11 mouse cellular contexts compared by ENCODE assay signal in genomic region chr11:23140429-23141099, GRCm38 (mm10).
DNase-seq lines count a peak whose midpoint lies in the region; ATAC-seq lines count a peak whose summit lies in the region.
"Had no signal": no experiment of that assay in that cellular context is flagged by ENCODE, and none has a peak within 500 bp of the region (broad histone marks: within the 10 kb centered on the region; RNA-seq: fewer than 3 reads in every experiment).

No protein-coding gene starts in this region.

- 44% methylated on average over 6 of the region's 6 CpGs for WGBS in embryonic facial prominence, embryonic 11.5 days
- WGBS in embryonic facial prominence, embryonic 10.5 days: 46% methylated on average over 6 of the region's 6 CpGs

- no peaks in the 10 kb centered on the region for H3K27me3 ChIP-seq in embryonic facial prominence, embryonic 11.5 days (ENCODE audit: control insufficient read depth, insufficient read depth, low read length)
- no peaks in the 10 kb centered on the region for H3K27me3 ChIP-seq in embryonic facial prominence, embryonic 10.5 days (replicated peaks; ENCODE audit: low read depth, poor library complexity, severe bottlenecking)
- H3K27me3 ChIP-seq: heart, embryonic 13.5 days had no signal

- no peaks in the 10 kb centered on the region for H3K36me3 ChIP-seq in embryonic facial prominence, embryonic 11.5 days (replicated peaks; ENCODE audit: control insufficient read depth, insufficient read depth, low read depth, low read length)
- no peaks in the 10 kb centered on the region for H3K36me3 ChIP-seq in embryonic facial prominence, embryonic 10.5 days (replicated peaks)
- H3K36me3 ChIP-seq: heart, embryonic 13.5 days had no signal

- peak; percentile 33 for DNase-seq in embryonic facial prominence, embryonic 11.5 days (ENCODE audit: low spot score)
- DNase-seq in embryonic facial prominence, embryonic 10.5 days (ENCODE audit: low spot score): no peak
- DNase-seq in lung, postnatal 36 days: peak; percentile 2
- no peak for DNase-seq in lung, postnatal 14 days
- peak; percentile 34 for DNase-seq in mesoderm, embryonic 11.5 days (ENCODE audit: low read depth, low spot score)
- DNase-seq in spleen, adult 18-20 months: no peak
- DNase-seq in testis, postnatal 10 days (ENCODE audit: low spot score): no peak
- no peak for DNase-seq in gastrocnemius, postnatal 10 days
- DNase-seq: cerebellum, adult 9-11 months had no signal

- H3K4me1 ChIP-seq in embryonic facial prominence, embryonic 11.5 days (ENCODE audit: control insufficient read depth, insufficient read depth, low read length): no peaks in the 10 kb centered on the region
- H3K4me1 ChIP-seq in embryonic facial prominence, embryonic 10.5 days: peaks cover 14% of the 10 kb centered on the region
- H3K4me1 ChIP-seq: heart, embryonic 13.5 days had no signal

- H3K4me3 ChIP-seq in embryonic facial prominence, embryonic 11.5 days (ENCODE audit: low read depth, low read length): no peak overlapping the region
- no peak overlapping the region for H3K4me3 ChIP-seq in embryonic facial prominence, embryonic 10.5 days
- H3K4me3 ChIP-seq: heart, embryonic 13.5 days had no signal

- H3K27ac ChIP-seq in embryonic facial prominence, embryonic 11.5 days (replicated peaks; ENCODE audit: low read depth, low read length): no peak overlapping the region
- no peak overlapping the region for H3K27ac ChIP-seq in embryonic facial prominence, embryonic 10.5 days (replicated peaks)
- H3K27ac ChIP-seq: heart, embryonic 13.5 days had no signal

- no peak overlapping the region for H3K9ac ChIP-seq in embryonic facial prominence, embryonic 11.5 days (replicated peaks; ENCODE audit: low read length)
- H3K9ac ChIP-seq: heart, embryonic 13.5 days; lung, embryonic 14.5 days had no signal

- H3K9me3 ChIP-seq in embryonic facial prominence, embryonic 11.5 days (replicated peaks; ENCODE audit: control insufficient read depth, low read length): no peaks in the 10 kb centered on the region
- no peaks in the 10 kb centered on the region for H3K9me3 ChIP-seq in embryonic facial prominence, embryonic 10.5 days
- H3K9me3 ChIP-seq: heart, embryonic 13.5 days had no signal

- ATAC-seq in embryonic facial prominence, embryonic 11.5 days (replicated peaks; ENCODE audit: insufficient number of reproducible peaks, low FRiP score, low TSS enrichment, low read depth): no peak

- H3K4me2 ChIP-seq in embryonic facial prominence, embryonic 11.5 days (ENCODE audit: low read depth, low read length): no peak overlapping the region
- H3K4me2 ChIP-seq: heart, embryonic 13.5 days; lung, embryonic 14.5 days had no signal

Comparison
In these comparisons a context has a peak if more than half of its experiments do, and no peak if none do; other contexts are left out.
1. DNase-seq: peak in embryonic facial prominence, embryonic 11.5 days (single experiment), lung, postnatal 36 days (single experiment) and mesoderm, embryonic 11.5 days (single experiment); none in embryonic facial prominence, embryonic 10.5 days (single experiment), lung, postnatal 14 days (single experiment), spleen, adult 18-20 months (0 of 2), testis, postnatal 10 days (single experiment) and gastrocnemius, postnatal 10 days (single experiment).